Mouse (Mus musculus): ENCODE data around the gene Dnase1l3.

The Dnase1l3 gene

DNA sequence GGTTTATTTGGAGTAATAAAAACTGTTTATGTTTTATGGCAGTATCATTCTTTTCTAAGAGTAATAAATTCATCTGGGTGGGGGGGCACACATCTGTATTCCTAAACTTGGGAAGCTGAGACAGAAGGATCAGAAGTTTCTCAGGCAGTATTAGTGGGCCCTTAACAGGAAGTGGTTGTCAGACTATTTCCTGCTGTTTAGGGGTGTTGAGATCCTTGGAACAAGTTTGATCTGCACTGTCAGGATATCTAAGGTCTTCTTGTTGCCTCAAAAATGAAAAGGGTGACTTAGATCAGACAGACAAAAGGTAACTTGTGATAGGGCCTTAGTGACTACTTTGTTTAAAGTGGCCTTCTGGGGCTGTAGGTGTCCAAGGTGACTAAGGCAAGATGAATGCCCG is 16.2 kb downstream of the Dnase1l3 start:
- DNase-seq (ENCODE audit: low spot score in 2 of 2): no peak

DNA sequence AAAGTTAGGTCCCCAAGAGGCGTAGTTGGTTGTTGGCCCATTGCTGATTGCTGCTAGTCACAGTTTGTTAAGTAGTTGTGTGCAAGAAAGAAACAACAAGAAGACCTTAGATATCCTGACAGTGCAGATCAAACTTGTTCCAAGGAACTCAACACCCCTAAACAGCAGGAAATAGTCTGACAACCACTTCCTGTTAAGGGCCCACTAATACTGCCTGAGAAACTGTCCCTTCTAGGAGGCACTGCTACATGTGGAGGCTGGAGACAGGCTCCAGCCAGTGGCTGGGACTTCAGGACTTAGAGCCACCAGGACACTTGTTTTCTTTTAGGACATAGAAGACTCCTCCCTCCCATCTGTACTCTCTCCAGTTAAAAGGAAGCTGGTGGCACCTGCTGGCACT is 16.9 kb downstream of the Dnase1l3 start:
- DNase-seq (ENCODE audit: low spot score in 2 of 2): no peak

DNA sequence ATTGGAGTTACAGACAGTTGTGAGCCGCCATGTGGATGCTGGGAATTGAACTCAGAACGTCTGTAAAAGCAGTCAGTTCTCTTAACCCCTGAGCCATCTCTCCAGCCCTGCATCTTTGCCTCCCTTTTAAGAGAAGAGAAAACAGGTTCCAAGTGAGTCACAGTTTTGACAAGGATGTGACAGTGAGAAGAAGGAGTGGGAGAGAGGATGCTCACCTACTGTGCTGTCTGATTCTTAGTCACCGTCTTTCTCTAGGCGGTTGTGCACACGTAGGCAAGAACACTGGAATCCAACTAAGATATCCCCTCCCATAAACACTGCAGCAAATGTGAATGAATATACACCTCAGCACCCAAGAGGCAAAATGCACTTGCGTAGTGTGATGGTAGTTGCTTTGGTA is 19.2 kb downstream of the Dnase1l3 start:
- no peak for DNase-seq (ENCODE audit: low spot score in 2 of 2)

DNA sequence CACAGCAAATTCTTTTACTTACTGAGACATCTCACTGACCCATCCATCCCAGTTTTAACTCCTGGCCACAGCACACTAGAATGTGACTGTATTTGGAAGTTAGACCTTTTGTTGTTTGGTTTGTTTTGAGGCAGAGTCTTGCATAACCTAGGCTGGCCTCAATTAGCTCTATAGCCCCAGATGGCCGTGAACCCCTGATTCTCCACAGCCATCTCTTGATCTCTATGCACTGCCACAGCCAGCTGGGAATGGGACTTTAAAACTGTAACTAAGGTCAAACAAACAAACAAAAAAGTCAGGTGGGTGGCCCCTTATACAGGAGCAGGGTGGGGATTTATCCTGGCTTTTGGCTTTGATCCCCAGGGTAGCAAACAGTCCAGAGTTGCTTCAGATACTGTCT is 19.7 kb downstream of the Dnase1l3 start:
- no peak for DNase-seq (ENCODE audit: low spot score in 2 of 2)

DNA sequence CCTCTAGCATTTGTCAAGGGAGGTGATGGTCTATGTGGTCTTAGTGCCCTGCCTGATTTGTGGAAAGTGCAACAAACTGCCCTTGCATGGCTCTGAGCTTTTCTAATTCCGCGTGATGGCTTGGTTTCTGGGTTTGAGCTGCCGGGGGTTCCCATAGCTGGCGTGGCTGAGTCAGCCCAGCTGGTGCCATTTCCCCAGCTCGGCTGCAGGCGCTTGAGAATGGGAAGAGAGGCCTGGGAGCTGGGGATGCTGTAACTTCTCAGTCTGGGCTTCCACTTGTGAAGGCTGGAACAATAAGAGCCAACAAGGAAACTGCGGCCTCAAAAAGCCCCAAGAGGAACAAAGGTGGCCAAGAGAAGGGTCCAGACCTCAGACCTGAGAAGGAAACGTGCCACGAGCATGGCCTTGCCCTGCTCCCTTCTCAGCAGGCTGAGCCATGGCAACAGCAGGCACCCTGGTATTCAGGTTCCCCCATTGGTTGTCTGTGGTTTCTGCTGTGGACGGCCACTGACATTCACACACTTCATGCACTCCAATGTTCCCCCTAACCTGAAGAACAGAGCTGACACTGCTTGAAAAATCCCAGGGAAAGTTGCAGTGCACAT is 22.4 kb downstream of the Dnase1l3 start:
- DNase-seq (ENCODE audit: low spot score in 2 of 2): no peak

DNA sequence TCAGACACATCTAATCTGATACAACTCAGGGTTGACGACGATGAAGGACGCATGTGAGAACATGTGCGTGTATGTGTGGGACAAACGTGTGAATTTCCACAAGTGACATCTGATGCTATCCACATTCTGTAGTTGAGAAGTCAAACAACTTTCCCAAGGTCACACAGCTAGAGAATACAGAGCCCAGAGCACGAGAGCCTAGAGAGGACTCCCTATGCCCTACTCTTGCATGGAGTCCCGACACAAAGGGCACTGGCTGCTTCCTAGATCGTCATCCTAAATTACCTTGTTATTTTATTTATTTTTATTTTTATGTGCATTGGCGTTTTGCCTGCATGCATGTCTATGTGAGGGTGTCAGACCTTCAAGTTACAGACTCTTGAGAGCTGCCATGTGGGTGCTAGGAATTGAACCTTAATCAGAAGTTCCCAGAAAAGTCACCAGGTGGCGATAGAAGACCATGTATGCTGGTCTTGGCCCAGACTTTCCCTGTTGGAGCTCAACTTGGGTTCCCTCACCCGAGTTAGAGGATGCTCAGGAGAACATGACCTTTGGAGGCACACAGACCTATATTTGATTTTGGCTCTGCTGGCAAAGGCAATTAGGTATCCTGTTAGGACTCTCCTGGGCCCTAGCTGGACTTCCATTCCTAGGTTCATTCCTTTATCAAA is 30.0 kb downstream of the Dnase1l3 start:
- DNase-seq (ENCODE audit: low spot score in 2 of 2): peak; percentile 52 to 77

DNA sequence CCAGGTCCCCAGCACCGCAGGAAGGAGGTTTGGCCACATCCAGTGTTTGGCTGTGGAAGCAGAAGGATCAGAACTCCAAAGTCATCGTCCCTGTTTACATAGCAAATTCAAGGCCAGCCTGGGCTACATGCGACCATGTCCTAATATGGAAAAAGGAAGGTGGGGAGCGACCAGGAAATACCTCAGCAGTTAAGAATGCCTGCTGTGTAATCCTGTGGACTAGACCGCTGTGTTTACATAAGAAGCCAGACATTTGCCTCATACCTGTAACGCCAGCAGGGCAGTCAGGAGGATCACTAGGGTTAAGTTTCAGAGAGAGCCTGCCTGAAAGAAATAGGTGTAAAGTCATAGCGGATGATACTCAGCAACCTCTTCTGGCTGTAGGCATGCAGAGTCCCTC is 31.2 kb downstream of the Dnase1l3 start:
- DNase-seq (ENCODE audit: low spot score in 2 of 2): no peak

DNA sequence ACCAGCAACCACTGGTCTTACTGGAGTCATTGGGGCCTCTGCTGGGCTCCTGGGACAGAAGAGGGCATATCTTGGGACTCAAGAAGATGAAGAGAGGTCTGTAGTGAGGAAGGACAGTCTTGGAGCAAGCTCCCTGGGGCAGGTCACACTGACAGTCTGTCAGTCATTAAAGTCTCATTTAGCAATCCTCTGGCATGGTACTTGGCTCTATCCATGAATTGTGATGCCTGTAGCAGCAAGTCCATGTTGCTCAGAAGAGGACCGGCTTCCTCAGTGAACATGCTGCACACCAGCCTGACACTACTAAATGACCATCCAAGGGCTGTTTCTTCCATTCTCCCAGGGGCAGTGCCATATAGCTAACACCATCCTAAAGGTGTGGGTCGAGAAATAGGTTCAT is 31.7 kb downstream of the Dnase1l3 start:
- no peak for DNase-seq (ENCODE audit: low spot score in 2 of 2)

DNA sequence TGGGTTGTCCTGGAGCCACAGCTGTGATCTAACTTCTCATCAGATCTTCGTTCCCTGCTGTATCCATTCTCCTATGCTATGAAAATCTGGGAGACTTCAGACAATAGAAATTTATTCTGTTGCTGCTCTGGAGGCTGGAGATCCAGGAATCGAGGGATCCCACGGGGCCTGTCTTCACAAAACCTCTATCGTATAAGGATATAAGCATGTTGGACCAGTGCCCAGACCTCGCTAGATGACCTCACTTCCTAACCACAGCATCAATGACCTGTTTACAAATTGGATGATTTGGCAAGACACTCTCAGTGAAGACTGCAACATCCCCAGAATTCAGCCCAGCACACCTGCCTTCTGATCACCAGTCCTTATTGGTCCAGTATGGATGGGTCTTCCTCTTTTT is 32.7 kb downstream of the Dnase1l3 start:
- no peak for DNase-seq (ENCODE audit: low spot score in 2 of 2)

DNA sequence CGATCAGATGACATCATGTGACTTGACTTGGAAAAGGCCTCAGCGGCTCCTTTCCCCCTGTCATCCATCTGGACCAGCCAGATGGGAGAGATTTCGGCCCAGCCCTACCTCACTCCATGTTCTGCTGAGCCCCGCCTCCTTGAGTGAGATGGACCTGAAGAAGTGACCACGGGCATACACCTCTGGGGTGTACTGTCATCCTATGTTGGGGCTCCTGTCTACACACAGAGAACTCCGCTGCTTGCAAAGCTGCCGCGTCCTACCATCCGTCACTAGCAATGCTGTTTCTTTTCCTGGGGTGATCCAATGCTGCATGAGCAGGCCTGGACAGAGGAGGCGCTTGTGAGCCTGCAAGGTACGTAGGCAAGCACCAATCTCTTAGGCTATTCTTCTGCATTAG is 33.8 kb downstream of the Dnase1l3 start:
- no peak for DNase-seq (ENCODE audit: low spot score in 2 of 2)

DNA sequence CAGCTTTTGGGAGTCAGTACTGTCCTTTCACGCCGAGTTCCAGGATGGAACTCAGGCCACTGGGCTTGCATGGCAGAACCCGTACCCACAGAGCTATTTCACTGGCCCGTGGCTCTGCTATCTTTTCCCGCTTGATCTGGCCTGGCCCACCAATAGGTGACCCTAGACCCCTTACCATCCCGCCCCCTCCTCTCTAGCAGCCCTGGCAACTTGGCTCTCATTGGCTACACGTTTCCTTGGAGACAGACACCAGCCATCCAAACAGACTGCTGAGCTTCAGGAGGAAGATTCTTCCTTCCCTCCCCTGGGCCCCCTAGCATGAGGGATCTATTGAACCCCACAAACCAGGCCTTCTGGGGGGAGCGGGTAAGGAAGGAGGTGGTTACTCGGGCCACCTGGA is 37.3 kb downstream of the Dnase1l3 start, which contains the start of gene Gm45521:
Gene Gm45521 (plus strand): TSS at position 240 of the 400 bp plus-strand sequence.
- no peak for DNase-seq (ENCODE audit: low spot score in 2 of 2)

DNA sequence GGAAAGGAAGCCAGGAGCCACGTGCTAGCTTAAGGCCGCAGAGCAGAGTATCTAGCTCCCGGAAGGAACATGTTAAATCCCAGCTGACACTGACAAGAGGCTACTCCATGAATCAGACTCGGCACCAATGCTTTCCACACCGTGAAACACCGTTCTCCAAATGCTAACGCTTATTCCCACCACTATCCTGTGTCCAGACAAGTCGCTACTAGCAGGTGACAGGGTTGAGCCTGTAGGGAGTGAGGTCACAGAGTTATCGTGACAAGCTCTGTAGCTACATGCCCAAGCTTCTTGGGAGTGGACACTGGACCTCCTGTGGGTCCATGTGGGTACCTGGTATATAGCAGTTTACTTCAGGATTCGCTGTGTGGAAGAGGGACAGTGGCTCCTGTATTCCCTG is 37.9 kb downstream of the Dnase1l3 start:
- DNase-seq (ENCODE audit: low spot score in 2 of 2): no peak

DNA sequence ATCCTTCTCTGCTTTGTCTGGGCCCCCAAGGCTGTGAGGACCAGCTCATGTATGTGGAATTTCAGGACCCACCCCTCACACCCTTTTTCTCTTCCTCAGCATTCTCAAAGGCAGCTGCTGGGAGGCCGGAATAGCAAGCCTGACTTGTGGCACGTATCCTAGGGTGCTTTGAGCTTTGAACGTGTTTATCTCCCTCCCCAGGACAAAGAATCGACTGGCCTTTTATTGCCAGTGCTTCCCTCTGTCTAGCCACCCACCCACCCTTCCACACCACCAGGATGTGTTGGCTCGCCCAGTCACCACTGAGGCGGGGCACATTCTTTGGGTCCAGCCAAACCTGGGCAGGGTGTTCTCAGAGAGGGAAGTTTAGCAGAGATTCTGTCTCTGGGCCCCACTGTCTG is 40.3 kb downstream of the Dnase1l3 start:
- no peak for DNase-seq (ENCODE audit: low spot score in 2 of 2)

DNA sequence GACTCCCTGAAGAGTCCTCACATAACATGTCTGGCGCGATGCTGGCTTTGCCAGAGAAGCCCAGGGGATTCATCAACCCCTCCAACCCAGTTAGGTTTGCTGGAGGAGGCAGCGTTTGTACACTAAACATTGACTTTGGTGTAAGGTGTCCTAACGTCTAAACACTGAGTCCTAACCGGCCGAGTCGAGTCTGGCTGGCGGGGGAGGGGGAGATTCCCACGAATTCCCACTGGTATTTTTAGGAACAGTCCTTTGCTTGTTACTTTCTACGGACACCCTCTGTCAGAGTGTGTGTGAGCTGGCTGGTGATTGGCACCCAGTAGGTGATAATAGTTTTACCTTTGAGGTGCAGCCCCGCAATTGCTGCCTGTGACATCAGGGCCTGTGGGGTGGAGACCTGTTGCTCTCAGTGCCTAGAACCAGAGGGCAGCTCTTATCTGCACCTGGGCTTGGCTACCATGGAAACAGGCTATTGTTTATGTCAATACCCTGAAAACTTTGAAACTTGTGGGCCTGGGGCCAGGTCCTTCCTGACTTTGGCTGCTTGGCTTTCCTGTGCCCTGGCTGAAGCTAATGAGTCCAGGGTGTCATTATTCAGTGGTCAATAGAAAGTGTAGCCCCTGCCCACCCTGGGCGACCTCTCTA is 41.6 kb downstream of the Dnase1l3 start:
- DNase-seq (ENCODE audit: low spot score in 2 of 2): no peak

DNA sequence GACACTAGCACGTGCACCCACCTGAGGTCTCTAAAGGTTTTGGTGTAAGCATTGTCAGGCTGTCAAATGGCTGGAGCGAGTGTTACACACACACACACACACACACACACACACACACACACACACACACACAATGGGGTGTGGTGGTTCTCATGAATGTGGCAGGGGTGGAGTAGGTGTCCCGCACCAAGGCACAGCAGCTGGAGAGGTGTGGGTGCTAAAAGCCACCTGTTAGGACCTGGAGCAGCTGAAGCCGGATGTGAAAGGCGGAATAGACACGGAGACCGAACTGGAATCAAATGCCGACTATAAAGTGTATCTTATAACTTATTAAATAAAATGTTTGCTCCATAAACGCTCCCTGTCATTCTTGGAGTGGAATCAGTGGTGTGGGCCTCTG is 43.1 kb downstream of the Dnase1l3 start:
- no peak for DNase-seq (ENCODE audit: low spot score in 2 of 2)

DNA sequence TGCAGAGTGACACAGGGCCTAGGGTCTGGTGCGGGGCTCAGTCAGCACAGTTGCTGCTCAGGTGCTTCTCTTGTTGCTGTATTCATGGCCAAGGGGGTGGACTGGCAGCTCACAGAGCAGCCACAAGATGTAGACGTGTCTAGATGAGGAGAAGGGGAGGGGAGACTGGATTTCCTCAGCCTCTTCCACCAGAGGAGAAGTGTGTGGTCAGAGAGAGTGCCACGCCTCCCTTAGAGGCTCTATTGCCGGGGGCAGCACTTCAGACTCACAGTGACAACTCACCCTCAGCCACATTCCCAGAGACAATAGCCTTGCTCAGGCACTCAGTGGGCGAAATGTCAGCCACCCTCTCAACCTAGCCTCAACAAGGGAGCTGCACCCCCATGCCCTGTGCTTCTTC is 49.1 kb downstream of the Dnase1l3 start:
- DNase-seq (ENCODE audit: low spot score in 2 of 2): no peak

DNA sequence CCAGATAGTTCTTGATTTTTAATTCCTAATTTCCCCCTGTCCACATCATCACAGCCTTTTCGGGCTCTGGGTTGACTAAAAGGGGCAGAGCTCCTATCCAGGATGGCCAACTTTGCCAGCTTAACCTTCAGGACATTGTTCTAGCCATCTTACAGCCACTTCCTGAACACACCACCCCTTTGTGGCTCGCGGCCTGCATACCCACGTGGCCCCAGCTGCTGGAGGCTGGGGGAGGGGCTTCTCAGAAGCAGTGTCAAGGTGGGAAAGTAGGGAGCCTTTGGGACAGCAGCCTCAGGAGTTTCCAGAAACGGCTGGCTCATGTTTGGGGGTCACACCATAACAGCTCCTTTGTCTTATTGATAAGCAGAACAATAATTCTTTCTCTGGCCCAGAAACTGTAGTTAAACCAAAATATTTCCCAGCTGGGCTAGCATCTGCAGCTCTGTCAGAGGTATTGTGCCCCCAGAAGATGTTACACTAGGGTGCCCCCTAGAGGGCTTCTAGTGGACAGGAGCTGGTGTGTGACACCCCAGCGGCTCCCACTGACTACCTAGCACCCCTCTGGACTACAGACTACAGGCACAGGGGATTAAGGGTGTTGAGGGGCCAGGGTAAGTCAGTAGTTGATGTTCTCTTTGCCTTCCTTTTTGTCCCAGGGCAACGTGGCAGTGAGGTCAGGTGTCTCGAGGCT is 49.9 kb downstream of the Dnase1l3 start:
- peak in 1 of 2 experiments; percentile 23 for DNase-seq (ENCODE audit: low spot score in 2 of 2)

DNA sequence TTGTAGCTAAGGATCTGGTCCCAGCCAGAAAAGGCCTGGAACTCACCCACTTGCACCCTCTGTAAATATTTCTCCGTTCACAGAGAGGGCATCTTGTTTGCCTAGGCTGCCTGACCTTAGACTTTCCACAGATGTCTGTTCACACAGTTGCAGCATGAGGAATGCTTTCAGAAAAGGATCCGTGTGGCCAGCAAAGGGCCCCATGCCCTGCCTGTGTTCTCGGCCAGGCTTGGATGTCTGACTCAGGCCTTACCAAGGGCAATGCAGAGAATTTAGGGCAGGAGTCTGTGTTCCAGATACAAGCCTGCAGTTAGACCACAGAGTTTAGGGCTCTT is 50.6 kb downstream of the Dnase1l3 start:
- no peak for DNase-seq (ENCODE audit: low spot score in 2 of 2)

DNA sequence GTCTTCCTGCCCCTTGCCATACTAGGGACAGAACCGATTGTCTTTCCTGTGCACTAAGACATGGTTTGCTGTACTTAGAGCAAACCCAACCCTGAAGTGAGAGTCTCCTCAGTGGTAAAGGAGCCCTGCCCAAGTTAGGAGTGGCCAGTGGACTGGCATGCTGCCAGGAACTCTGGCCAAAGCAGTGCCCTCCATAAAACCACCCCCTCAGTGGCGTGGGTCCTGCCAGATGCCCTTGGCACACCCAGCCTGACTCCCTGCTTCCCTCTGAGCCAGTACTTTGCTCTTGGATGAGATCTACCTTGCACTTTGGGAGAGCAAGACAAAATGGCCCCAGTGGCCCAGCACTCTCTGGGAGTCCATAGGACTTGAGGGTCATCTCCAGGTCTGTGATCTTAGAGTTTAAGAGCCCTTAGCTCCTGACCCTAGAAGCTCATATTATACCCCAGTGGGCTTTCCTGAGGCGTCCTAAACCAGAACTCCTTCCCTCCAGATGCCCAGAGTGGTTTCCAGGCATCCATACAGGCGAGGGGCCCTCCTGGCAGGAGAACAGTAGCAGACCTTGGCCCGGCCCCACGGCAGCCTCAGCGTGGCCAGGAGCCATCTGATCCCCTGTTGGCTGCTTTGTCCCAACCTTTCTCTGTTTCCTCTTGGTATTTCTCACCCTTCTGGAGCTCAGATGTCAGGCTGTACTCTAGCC is 51.1 kb downstream of the Dnase1l3 start:
- DNase-seq (ENCODE audit: low spot score in 2 of 2): no peak

DNA sequence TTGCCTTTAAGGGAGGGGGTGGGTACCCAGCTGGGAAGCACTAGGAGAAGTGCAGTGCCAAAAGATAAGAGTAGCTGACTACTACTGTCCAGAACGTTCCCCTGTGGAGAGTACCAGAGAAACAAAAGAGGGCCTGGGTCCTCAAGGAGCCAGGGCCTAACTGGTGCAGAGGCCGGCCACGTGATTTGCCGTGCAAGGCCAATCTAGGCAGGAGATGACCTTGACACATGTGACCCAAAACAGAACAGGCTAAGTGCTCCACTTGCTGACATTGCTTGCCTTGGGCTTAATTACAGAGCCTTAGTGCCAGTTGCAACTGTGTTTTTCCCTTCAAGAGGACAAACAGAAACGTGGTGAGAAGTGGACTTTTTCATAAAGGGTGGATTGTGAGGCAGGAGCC is 53.0 kb downstream of the Dnase1l3 start:
- no peak for DNase-seq (ENCODE audit: low spot score in 2 of 2)

DNA sequence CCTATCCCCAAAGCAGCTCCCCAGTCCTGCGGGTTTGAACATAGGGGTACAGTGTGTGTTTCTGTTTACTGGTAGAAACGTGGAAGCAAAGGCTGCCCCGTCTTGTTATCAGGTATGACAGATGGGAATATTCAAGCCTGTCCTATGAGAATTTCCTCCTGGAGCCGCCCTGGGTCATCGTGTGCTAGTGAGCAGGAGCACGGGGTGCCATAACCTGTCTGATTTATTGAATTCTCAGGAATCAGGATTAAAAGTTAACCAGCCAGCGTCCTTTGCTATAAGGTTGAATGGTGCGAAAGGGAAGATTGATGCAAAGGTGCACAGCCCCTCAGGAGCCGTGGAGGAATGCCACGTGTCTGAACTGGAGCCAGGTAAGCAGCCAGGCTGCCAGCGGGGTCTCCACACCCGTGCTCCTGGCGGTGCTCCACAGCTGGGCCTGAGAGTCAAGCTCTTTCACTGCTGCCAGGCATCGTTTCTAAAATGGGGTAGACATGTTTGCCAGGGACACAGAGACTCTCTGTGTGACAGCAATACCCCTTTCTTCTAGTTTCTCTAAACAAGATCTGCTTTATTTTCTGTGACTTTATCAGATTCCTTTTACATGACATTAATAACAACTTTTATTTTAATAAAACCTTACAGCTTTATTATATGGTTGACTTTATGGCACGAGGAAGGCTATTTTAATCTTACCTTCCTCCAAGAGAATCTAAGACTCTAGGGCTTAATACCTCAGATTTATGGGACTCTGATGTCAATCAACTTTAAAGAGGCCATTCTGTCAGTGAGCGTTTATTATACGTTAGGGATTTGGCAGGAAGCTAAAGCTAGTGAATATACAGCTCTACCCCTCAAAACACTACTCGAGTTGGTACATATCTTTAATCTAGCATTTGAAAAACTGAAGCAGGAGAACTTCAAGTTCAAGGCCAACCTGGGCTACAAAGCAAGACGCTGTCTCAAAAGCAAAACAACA is 55.3 kb downstream of the Dnase1l3 start:
- DNase-seq (ENCODE audit: low spot score in 2 of 2): no peak
